Mouse (Mus musculus) MEL (cell line): ENCODE measurements around the gene Stmnd1. TPM values are rescaled to one million over a fixed set of nuclear protein-coding genes. Genes with fewer than 3 reads are reported as not detected.

Source experiments
- DNase-seq: peaks from one replicate; pipeline ENCODE4 v3.0.0; 2011; ENCODE audit warnings: low read depth, low spot score
- H3K27ac ChIP-seq: 2 replicates; pipeline ENCODE4 v1.5.1; 2012; ENCODE audit warnings: low read depth, mild to moderate bottlenecking, control low read depth, low read length, moderate library complexity; ENCODE audit not compliant: control insufficient read depth
- H3K27me3 ChIP-seq, 2 experiments: fragments of 150-350 bp in 1 of 2; sonication (generic) in 1 of 2; 2 replicates each; pipeline ENCODE4 v1.6.1; 2012; ENCODE audit warnings: low read length in 2 of 2, mild to moderate bottlenecking in 2 of 2, improper control_type of control experiment in 1 of 2, moderate library complexity in 1 of 2; ENCODE audit not compliant: insufficient read depth in 2 of 2, control insufficient read depth in 1 of 2
- H3K36me3 ChIP-seq, 2 experiments: 2 replicates each; pipeline ENCODE4 v1.6.1; 2012 to 2014; ENCODE audit warnings: low read length in 2 of 2, improper control_type of control experiment in 1 of 2, inconsistent platforms in 1 of 2, mild to moderate bottlenecking in 1 of 2; ENCODE audit not compliant: insufficient read depth in 2 of 2, control insufficient read depth in 1 of 2
- H3K4me1 ChIP-seq, 2 experiments: fragments of 150-350 bp in 1 of 2; sonication (generic) in 1 of 2; 2 replicates each; pipeline ENCODE4 v1.6.1; 2012; ENCODE audit warnings: low read length in 2 of 2, improper control_type of control experiment in 1 of 2, mild to moderate bottlenecking in 1 of 2; ENCODE audit not compliant: insufficient read depth in 2 of 2, control insufficient read depth in 1 of 2
- H3K4me3 ChIP-seq, 2 experiments: fragments of 150-350 bp in 1 of 2; sonication (generic) in 1 of 2; 2 replicates each; pipeline ENCODE4 v1.5.1; 2012; ENCODE audit warnings: low read depth in 2 of 2, low read length in 2 of 2, mild to moderate bottlenecking in 2 of 2, moderate library complexity in 2 of 2, control low read depth in 1 of 2, improper control_type of control experiment in 1 of 2; ENCODE audit not compliant: control insufficient read depth in 1 of 2, insufficient read depth in 1 of 2
- H3K79me2 ChIP-seq: 2 replicates; pipeline ENCODE4 v1.6.1; 2012; ENCODE audit warnings: mild to moderate bottlenecking, low read length, moderate library complexity; ENCODE audit not compliant: control insufficient read depth, poor library complexity, insufficient read depth
- H3K9ac ChIP-seq: 2 replicates; pipeline ENCODE4 v1.6.1; 2012; ENCODE audit warnings: low read depth, mild to moderate bottlenecking, control low read depth, low read length, moderate library complexity; ENCODE audit not compliant: control insufficient read depth, poor library complexity, severe bottlenecking
- H3K9me3 ChIP-seq: fragments of 150-350 bp; sonication (generic); replicated peaks from 2 replicates; pipeline ENCODE4 v1.6.1; 2012; ENCODE audit warnings: mild to moderate bottlenecking, low read length, improper control_type of control experiment, moderate library complexity; ENCODE audit not compliant: insufficient read depth
- BHLHE40 ChIP-seq: IDR thresholded peaks from 2 replicates; pipeline ENCODE4 v1.6.1; 2012; ENCODE audit warnings: low read depth, mild to moderate bottlenecking, inconsistent platforms, low read length, improper control_type of control experiment, borderline replicate concordance
- CHD1 ChIP-seq: IDR thresholded peaks from 2 replicates; pipeline ENCODE4 v1.6.1; 2012; ENCODE audit warnings: low read depth, mild to moderate bottlenecking, inconsistent platforms, low read length, improper control_type of control experiment
- CHD2 ChIP-seq: IDR thresholded peaks from 2 replicates; pipeline ENCODE4 v1.6.1; 2011; ENCODE audit warnings: low read length, improper control_type of control experiment
- CTCF ChIP-seq, 3 experiments: IDR thresholded peaks in 2 of 3; conservative IDR thresholded peaks in 1 of 3; 2 replicates each; pipeline ENCODE4 v1.5.1; 2011 to 2012; ENCODE audit warnings: low read length in 3 of 3, low read depth in 2 of 3, mild to moderate bottlenecking in 2 of 3, improper control_type of control experiment in 1 of 3, inconsistent platforms in 1 of 3, mixed read lengths in 1 of 3, moderate library complexity in 1 of 3; ENCODE audit not compliant: control insufficient read depth in 1 of 3, insufficient read depth in 1 of 3, poor library complexity in 1 of 3, severe bottlenecking in 1 of 3
- E2F4 ChIP-seq: IDR thresholded peaks from 2 replicates; pipeline ENCODE4 v1.6.1; 2011; ENCODE audit warnings: low read depth, low read length, improper control_type of control experiment, borderline replicate concordance
- ETS1 ChIP-seq: IDR thresholded peaks from 2 replicates; pipeline ENCODE4 v1.6.1; 2012; ENCODE audit warnings: low read depth, mild to moderate bottlenecking, inconsistent platforms, low read length, improper control_type of control experiment, moderate library complexity
- GATA1 ChIP-seq: IDR thresholded peaks from 2 replicates; pipeline ENCODE4 v1.6.1; 2011; ENCODE audit warnings: low read depth, low read length, improper control_type of control experiment
- HCFC1 ChIP-seq: IDR thresholded peaks from 2 replicates; pipeline ENCODE4 v1.6.1; 2012; ENCODE audit warnings: low read depth, mild to moderate bottlenecking, inconsistent platforms, low read length, improper control_type of control experiment, moderate library complexity
- JUND ChIP-seq: IDR thresholded peaks from 2 replicates; pipeline ENCODE4 v1.6.1; 2011; ENCODE audit warnings: low read depth, mild to moderate bottlenecking, improper control_type of control experiment, low read length
- MAFK ChIP-seq: IDR thresholded peaks from 2 replicates; pipeline ENCODE4 v1.6.1; 2011; ENCODE audit warnings: low read depth, mild to moderate bottlenecking, low read length, improper control_type of control experiment, borderline replicate concordance
- MAZ ChIP-seq: IDR thresholded peaks from 2 replicates; pipeline ENCODE4 v1.6.1; 2012; ENCODE audit warnings: low read depth, mild to moderate bottlenecking, inconsistent platforms, low read length, improper control_type of control experiment
- MYB ChIP-seq: IDR thresholded peaks from 2 replicates; pipeline ENCODE4 v1.6.1; 2011; ENCODE audit warnings: mild to moderate bottlenecking, low read depth, low read length, improper control_type of control experiment
- MYC ChIP-seq: IDR thresholded peaks from 2 replicates; pipeline ENCODE4 v1.6.1; 2011; ENCODE audit warnings: low read depth, mild to moderate bottlenecking, low read length, improper control_type of control experiment, moderate library complexity
- NRF1 ChIP-seq: IDR thresholded peaks from 2 replicates; pipeline ENCODE4 v1.6.1; 2014; ENCODE audit warnings: low read depth, mild to moderate bottlenecking, inconsistent platforms, low read length, improper control_type of control experiment, moderate library complexity; ENCODE audit not compliant: poor library complexity, insufficient read depth, severe bottlenecking
- POLR2A ChIP-seq, 2 experiments: IDR thresholded peaks; 2 replicates each; pipeline ENCODE4 v1.6.1; 2011 to 2012; ENCODE audit warnings: low read length in 2 of 2, mild to moderate bottlenecking in 2 of 2, control low read depth in 1 of 2, improper control_type of control experiment in 1 of 2, low read depth in 1 of 2, moderate library complexity in 1 of 2; ENCODE audit not compliant: control insufficient read depth in 1 of 2, insufficient read depth in 1 of 2, poor library complexity in 1 of 2
- RAD21 ChIP-seq: IDR thresholded peaks from 2 replicates; pipeline ENCODE4 v1.6.1; 2011; ENCODE audit warnings: mild to moderate bottlenecking, low read depth, low read length, improper control_type of control experiment
- SMC3 ChIP-seq: IDR thresholded peaks from 2 replicates; pipeline ENCODE4 v1.6.1; 2011; ENCODE audit warnings: low read depth, low read length, improper control_type of control experiment
- TAL1 ChIP-seq: IDR thresholded peaks from 2 replicates; pipeline ENCODE4 v1.6.1; 2012; ENCODE audit warnings: mild to moderate bottlenecking, inconsistent platforms, low read length, moderate library complexity, mixed read lengths
- TBP ChIP-seq: IDR thresholded peaks from 2 replicates; pipeline ENCODE4 v1.8.0; 2011; ENCODE audit warnings: low read depth, low read length, improper control_type of control experiment
- USF1 ChIP-seq: IDR thresholded peaks from 2 replicates; pipeline ENCODE4 v1.6.1; 2014; ENCODE audit warnings: low read depth, mild to moderate bottlenecking, inconsistent platforms, low read length, improper control_type of control experiment, moderate library complexity
- USF2 ChIP-seq, 2 experiments: IDR thresholded peaks; 2 replicates each; pipeline ENCODE4 v1.6.1; 2011 to 2012; ENCODE audit warnings: improper control_type of control experiment in 2 of 2, low read length in 2 of 2, borderline replicate concordance in 1 of 2, inconsistent platforms in 1 of 2, low read depth in 1 of 2, mild to moderate bottlenecking in 1 of 2; ENCODE audit not compliant: insufficient read depth in 1 of 2
- ZC3H11A ChIP-seq: IDR thresholded peaks from 2 replicates; pipeline ENCODE4 v1.6.1; 2012; ENCODE audit warnings: low read depth, mild to moderate bottlenecking, inconsistent platforms, low read length, improper control_type of control experiment
- ZMIZ1 ChIP-seq: IDR thresholded peaks from 2 replicates; pipeline ENCODE4 v1.6.1; 2012; ENCODE audit warnings: low read depth, mild to moderate bottlenecking, inconsistent platforms, low read length, improper control_type of control experiment, moderate library complexity
- polyA plus RNA-seq, 2 experiments: library from polyadenylated mRNA; stranded (reverse) in 1 of 2; unstranded in 1 of 2; fragments of >175 nt in 1 of 2; fragments of >200 nt in 1 of 2; gene quantifications; 2 replicates each; pipeline versions ENCODE4 v1.2.1 to v1.2.4; 2012; ENCODE audit warnings: low replicate concordance in 2 of 2, low read depth in 1 of 2; ENCODE audit not compliant: insufficient read length in 2 of 2, insufficient read depth in 1 of 2, missing spikeins in 1 of 2
- total RNA-seq: library from RNA; depleted of rRNA; stranded (reverse); fragments of 300-350 nt; gene quantifications from 2 replicates; pipeline ENCODE4 v1.2.3, GENCODE M21; 2012

Gene Stmnd1
- total and polyA plus RNA-seq, 3 experiments: not detected

- Histone ChIP-seq H3K9ac (no peak overlapping the region), H3K4me3 (no peak overlapping the region), H3K79me2 (no peaks in the 10 kb centered on the region), H3K4me1 (no peaks in the 10 kb centered on the region), H3K27ac (no peak overlapping the region), H3K36me3 (no peaks in the 10 kb centered on the region), H3K9me3 (no peaks in the 10 kb centered on the region), H3K27me3 (peaks cover 2 to 9% of the 10 kb centered on the region in 2 experiments)
- no peak for DNase-seq
- TF ChIP-seq TBP (no peak), MYC (no peak), GATA1 (no peak), POLR2A (IDR thresholded peaks at IDR 0.05; ENCODE audit: control insufficient read depth in 1 of 2, insufficient read depth in 1 of 2, low read depth in 1 of 2, low read length in 2 of 2, poor library complexity in 1 of 2) (no peak), USF2 (IDR thresholded peaks at IDR 0.05; ENCODE audit: borderline replicate concordance in 1 of 2, insufficient read depth in 1 of 2, low read depth in 1 of 2, low read length in 2 of 2) (no peak), JUND (no peak), TAL1 (no peak), ETS1 (no peak), MAFK (no peak), CHD2 (no peak), HCFC1 (no peak), MYB (no peak), RAD21 (no peak), BHLHE40 (no peak), ZMIZ1 (no peak), MAZ (no peak), USF1 (no peak), CHD1 (no peak), E2F4 (no peak), NRF1 (no peak)
- TF ChIP-seq, all 39 proteins: peak for 0
Observed at GRCm38 (mm10) chr13:46255616-46256015, 17.9 kb upstream of the Stmnd1 start.

- TF ChIP-seq CTCF (IDR thresholded peaks at IDR 0.05 in 2 of 3, conservative IDR thresholded peaks at IDR 0.05 in 1 of 3; ENCODE audit: control insufficient read depth in 1 of 3, insufficient read depth in 1 of 3, low read depth in 2 of 3, low read length in 3 of 3, poor library complexity in 1 of 3, severe bottlenecking in 1 of 3) (peak; percentile 52 to 71 (median 60); a peak in 5 of 6 replicates), ZC3H11A (peak; percentile 22), SMC3 (peak; percentile 54), RAD21 (peak; percentile 60), CHD2 (no peak), CHD1 (no peak)
- Histone ChIP-seq H3K9ac (no peak overlapping the region), H3K27me3 (peaks cover 2 to 7% of the 10 kb centered on the region in 2 experiments), H3K36me3 (no peaks in the 10 kb centered on the region), H3K4me1 (no peaks in the 10 kb centered on the region), H3K79me2 (no peaks in the 10 kb centered on the region), H3K9me3 (no peaks in the 10 kb centered on the region), H3K27ac (no peak overlapping the region), H3K4me3 (no peak overlapping the region)
- DNase-seq: peak; percentile 42
Observed at GRCm38 (mm10) chr13:46257847-46258246, 15.7 kb upstream of the Stmnd1 start.
